Comparison of ENCODE assay signal across 24 mouse cellular contexts in genomic region chr14:103866636-103867035, GRCm38 (mm10). TPM values are rescaled to one million over a fixed set of nuclear protein-coding genes. Genes with fewer than 3 reads are reported as not detected.
DNase-seq lines count a peak whose midpoint lies in the region; ATAC-seq and TF ChIP-seq lines count a peak whose summit lies in the region.
"Had no signal": no experiment of that assay in that cellular context is flagged by ENCODE, and none has a peak within 500 bp of the region (broad histone marks: within the 10 kb centered on the region; RNA-seq: fewer than 3 reads in every experiment).

No protein-coding gene starts in this region.

- H3K4me3 ChIP-seq in intestine, embryonic 15.5 days (replicated peaks) = no peak overlapping the region
- no peak overlapping the region for H3K4me3 ChIP-seq in intestine, postnatal 0 days (ENCODE audit: low read depth, low read length)
- H3K4me3 ChIP-seq in lung, embryonic 15.5 days = no peak overlapping the region
- no peak overlapping the region for H3K4me3 ChIP-seq in midbrain, embryonic 11.5 days (ENCODE audit: low read depth, low read length)
- no peak overlapping the region for H3K4me3 ChIP-seq in midbrain, embryonic 15.5 days
- H3K4me3 ChIP-seq: embryonic facial prominence, embryonic 10.5 days; embryonic facial prominence, embryonic 12.5 days; forebrain, embryonic 13.5 days; forebrain, embryonic 15.5 days had no signal

- no peaks in the 10 kb centered on the region for H3K9me3 ChIP-seq in intestine, embryonic 15.5 days
- H3K9me3 ChIP-seq in intestine, postnatal 0 days (ENCODE audit: control insufficient read depth) = no peaks in the 10 kb centered on the region
- no peaks in the 10 kb centered on the region for H3K9me3 ChIP-seq in lung, embryonic 15.5 days
- no peaks in the 10 kb centered on the region for H3K9me3 ChIP-seq in midbrain, embryonic 11.5 days (ENCODE audit: control insufficient read depth, low read length)
- no peaks in the 10 kb centered on the region for H3K9me3 ChIP-seq in midbrain, embryonic 15.5 days
- H3K9me3 ChIP-seq: embryonic facial prominence, embryonic 10.5 days; embryonic facial prominence, embryonic 12.5 days; forebrain, embryonic 13.5 days; forebrain, embryonic 15.5 days had no signal

- no peak overlapping the region for H3K9ac ChIP-seq in intestine, embryonic 15.5 days
- H3K9ac ChIP-seq in intestine, postnatal 0 days (ENCODE audit: low read depth, low read length) = no peak overlapping the region
- H3K9ac ChIP-seq in lung, embryonic 15.5 days = no peak overlapping the region
- H3K9ac ChIP-seq in midbrain, embryonic 11.5 days (ENCODE audit: low read length) = no peak overlapping the region
- no peak overlapping the region for H3K9ac ChIP-seq in midbrain, embryonic 15.5 days
- H3K9ac ChIP-seq: embryonic facial prominence, embryonic 12.5 days; forebrain, embryonic 13.5 days; forebrain, embryonic 15.5 days had no signal

- H3K27me3 ChIP-seq in intestine, embryonic 15.5 days (replicated peaks) = no peaks in the 10 kb centered on the region
- no peaks in the 10 kb centered on the region for H3K27me3 ChIP-seq in intestine, postnatal 0 days (replicated peaks; ENCODE audit: control insufficient read depth, insufficient read depth, low read length)
- H3K27me3 ChIP-seq in lung, embryonic 15.5 days = no peaks in the 10 kb centered on the region
- no peaks in the 10 kb centered on the region for H3K27me3 ChIP-seq in midbrain, embryonic 11.5 days (ENCODE audit: control insufficient read depth, insufficient read depth, low read length)
- no peaks in the 10 kb centered on the region for H3K27me3 ChIP-seq in midbrain, embryonic 15.5 days (replicated peaks)
- H3K27me3 ChIP-seq: CH12.LX; embryonic facial prominence, embryonic 12.5 days; forebrain, embryonic 13.5 days; forebrain, embryonic 15.5 days; Patski had no signal

- ATAC-seq in intestine, embryonic 15.5 days = peak; percentile 62
- ATAC-seq in intestine, postnatal 0 days = no peak
- peak; percentile 73; the same call in 1 of the 2 replicates for ATAC-seq in lung, embryonic 15.5 days (ENCODE audit: borderline replicate concordance, extremely low read depth, low FRiP score, low TSS enrichment)
- no peak for ATAC-seq in midbrain, embryonic 11.5 days (ENCODE audit: low FRiP score)
- no peak for ATAC-seq in midbrain, embryonic 15.5 days (replicated peaks)
- ATAC-seq: activated CD4-positive, CD25-positive, alpha-beta regulatory T cell, adult 4 months; CD4-positive, CD25-positive, alpha-beta regulatory T cell, adult 4 months; forebrain, embryonic 13.5 days; forebrain, embryonic 15.5 days; Patski had no signal

- DNase-seq in lung, adult 18-20 months = no peak
- peak; percentile 17 for DNase-seq in midbrain, embryonic 11.5 days (ENCODE audit: low spot score, missing footprints)
- DNase-seq: adrenal gland, adult 8-10 months; adrenal gland, postnatal 14 days; adrenal gland, postnatal 36 days; B cell, adult 2 months; cerebellum, adult 11-12 months; cerebellum, adult 2 months; cerebellum, adult 9-10 months; cerebellum, postnatal 10 days; cerebellum, postnatal 25 days had no signal

- no peaks in the 10 kb centered on the region for H3K36me3 ChIP-seq in intestine, embryonic 15.5 days
- H3K36me3 ChIP-seq in intestine, postnatal 0 days (ENCODE audit: control insufficient read depth, insufficient read depth) = no peaks in the 10 kb centered on the region
- no peaks in the 10 kb centered on the region for H3K36me3 ChIP-seq in lung, embryonic 15.5 days
- H3K36me3 ChIP-seq in midbrain, embryonic 11.5 days (ENCODE audit: control insufficient read depth, insufficient read depth, low read length) = no peaks in the 10 kb centered on the region
- H3K36me3 ChIP-seq in midbrain, embryonic 15.5 days (replicated peaks) = no peaks in the 10 kb centered on the region
- H3K36me3 ChIP-seq: embryonic facial prominence, embryonic 10.5 days; embryonic facial prominence, embryonic 12.5 days; forebrain, embryonic 15.5 days; G1E had no signal

- TF ChIP-seq CTCF in intestine, postnatal 0 days (IDR thresholded peaks at IDR 0.05; ENCODE audit: low read depth) = no peak

- WGBS in intestine, embryonic 15.5 days = 67% methylated on average over 2 of the region's 2 CpGs
- WGBS in intestine, postnatal 0 days = 52% methylated on average over 2 of the region's 2 CpGs
- 33% methylated on average over 2 of the region's 2 CpGs for WGBS in lung, embryonic 15.5 days
- WGBS in midbrain, embryonic 11.5 days = 87% methylated on average over 2 of the region's 2 CpGs
- 86% methylated on average over 2 of the region's 2 CpGs for WGBS in midbrain, embryonic 15.5 days

- H3K4me1 ChIP-seq in intestine, embryonic 15.5 days (replicated peaks) = no peaks in the 10 kb centered on the region
- H3K4me1 ChIP-seq in intestine, postnatal 0 days (replicated peaks; ENCODE audit: control insufficient read depth, insufficient read depth, low read length) = no peaks in the 10 kb centered on the region
- H3K4me1 ChIP-seq in lung, embryonic 15.5 days = peaks cover 3% of the 10 kb centered on the region; the same call in 1 of the 2 replicates
- no peaks in the 10 kb centered on the region for H3K4me1 ChIP-seq in midbrain, embryonic 11.5 days (ENCODE audit: control insufficient read depth, insufficient read depth, low read length)
- H3K4me1 ChIP-seq in midbrain, embryonic 15.5 days = no peaks in the 10 kb centered on the region
- H3K4me1 ChIP-seq: embryonic facial prominence, embryonic 10.5 days; embryonic facial prominence, embryonic 12.5 days; forebrain, embryonic 13.5 days; forebrain, embryonic 15.5 days had no signal

- no peak overlapping the region for H3K4me2 ChIP-seq in intestine, embryonic 15.5 days (replicated peaks)
- no peak overlapping the region for H3K4me2 ChIP-seq in intestine, postnatal 0 days (replicated peaks; ENCODE audit: low read depth)
- H3K4me2 ChIP-seq in lung, embryonic 15.5 days = no peak overlapping the region
- no peak overlapping the region for H3K4me2 ChIP-seq in midbrain, embryonic 11.5 days
- H3K4me2 ChIP-seq in midbrain, embryonic 15.5 days = no peak overlapping the region
- H3K4me2 ChIP-seq: embryonic facial prominence, embryonic 12.5 days; forebrain, embryonic 13.5 days; forebrain, embryonic 15.5 days had no signal

- no peak overlapping the region for H3K27ac ChIP-seq in intestine, embryonic 15.5 days
- no peak overlapping the region for H3K27ac ChIP-seq in intestine, postnatal 0 days (ENCODE audit: low read depth, low read length)
- H3K27ac ChIP-seq in lung, embryonic 15.5 days = peak overlapping the region; percentile 69; the same call in 1 of the 2 replicates
- H3K27ac ChIP-seq in midbrain, embryonic 11.5 days (ENCODE audit: low read depth, low read length) = no peak overlapping the region
- no peak overlapping the region for H3K27ac ChIP-seq in midbrain, embryonic 15.5 days
- H3K27ac ChIP-seq: embryonic facial prominence, embryonic 10.5 days; embryonic facial prominence, embryonic 12.5 days; forebrain, embryonic 13.5 days; forebrain, embryonic 15.5 days had no signal

RNA-seq across cellular contexts. Expression of gene Ednrb, which starts 22.4 kb away (rescaled TPM):
- 136 and 159 TPM in 2 replicates for polyA plus RNA-seq in intestine, embryonic 15.5 days (2015; fragmentation: Nextera tagmentation; extraction: Ambion mirVana)
- polyA plus RNA-seq in intestine, postnatal 0 days (2015; fragmentation: Nextera tagmentation; extraction: Ambion mirVana) = 70.5 and 74.2 TPM in 2 replicates
- 149 and 153 TPM in 2 replicates for polyA plus RNA-seq in lung, embryonic 15.5 days (2015; fragmentation: Nextera tagmentation; extraction: Ambion mirVana)
- 103 and 126 TPM in 2 replicates for polyA plus RNA-seq in midbrain, embryonic 11.5 days (2014; fragmentation: Nextera tagmentation; extraction: Ambion mirVana)
- polyA plus RNA-seq in midbrain, embryonic 15.5 days (2015; fragmentation: Nextera tagmentation; extraction: Ambion mirVana) = 84.8 and 94.4 TPM in 2 replicates
- polyA plus RNA-seq: activated CD4-positive, CD25-positive, alpha-beta regulatory T cell, adult 4 months; G1E had no signal

Comparison
In these comparisons a context has a peak if more than half of its experiments do, and no peak if none do; other contexts are left out.
1. ATAC-seq: peak in intestine, embryonic 15.5 days (single experiment) and lung, embryonic 15.5 days (single experiment); none in intestine, postnatal 0 days (single experiment), midbrain, embryonic 11.5 days (single experiment) and midbrain, embryonic 15.5 days (single experiment).